Mouse (Mus musculus): ENCODE results near the gene Kcng4. TPM values are rescaled to one million over a fixed set of nuclear protein-coding genes. Genes with fewer than 3 reads are reported as not detected.
A peak's percentile ranks its signal among the peaks of the same experiment; 100 is the strongest.

The Kcng4 gene
- polyA plus RNA-seq, 1 experiment from 2014 or later, result 0.08 TPM

DNA sequence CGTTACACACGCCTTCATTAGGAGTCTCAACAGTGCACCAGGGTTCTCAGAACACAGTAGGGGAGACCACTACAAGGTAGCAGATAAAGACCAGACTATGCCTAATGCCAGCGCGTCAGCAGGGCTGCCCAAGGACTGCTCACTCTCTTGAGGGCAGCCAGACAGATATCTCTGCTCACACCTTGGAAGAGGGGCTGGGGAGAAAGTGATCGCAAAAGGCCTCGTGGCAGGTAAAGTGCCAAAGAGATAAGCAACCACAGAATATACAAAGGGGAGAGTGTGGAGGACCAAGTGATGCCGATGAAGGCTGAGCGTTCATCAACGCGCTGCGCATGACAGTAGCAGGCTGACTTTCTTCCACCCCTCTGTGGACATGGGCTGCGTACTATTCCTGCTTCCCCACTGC lies 31.1 kb downstream of the Kcng4 start:
- Histone ChIP-seq H3K36me3 (ENCODE audit: insufficient read depth, low read length) (peaks cover 17% of the 10 kb centered on the region), H3K27me3 (replicated peaks; ENCODE audit: insufficient read depth, low read length) (no peaks in the 10 kb centered on the region), H3K9ac (replicated peaks; ENCODE audit: low read depth) (peak overlapping the region; percentile 70), H3K9me3 (ENCODE audit: low read length) (no peaks in the 10 kb centered on the region), H3K4me3 (ENCODE audit: low read depth, low read length) (peak overlapping the region; percentile 73), H3K4me1 (ENCODE audit: insufficient read depth, low read depth, low read length) (peaks cover 6% of the 10 kb centered on the region; the same call in 1 of the 2 replicates), H3K27ac (ENCODE audit: low read length) (peak overlapping the region; percentile 73; the same call in 1 of the 2 replicates), H3K4me2 (replicated peaks; ENCODE audit: low read depth, low read length) (peak overlapping the region; percentile 76)
- WGBS, result 25% methylated on average over 12 of the region's 12 CpGs
- ATAC-seq (0 out of 2 replicates have a peak, but pooled peaks have one; percentile 37), DNase-seq (ENCODE audit: low spot score) (no peak)
- TF ChIP-seq EP300 (IDR thresholded peaks at IDR 0.05), result no peak

DNA sequence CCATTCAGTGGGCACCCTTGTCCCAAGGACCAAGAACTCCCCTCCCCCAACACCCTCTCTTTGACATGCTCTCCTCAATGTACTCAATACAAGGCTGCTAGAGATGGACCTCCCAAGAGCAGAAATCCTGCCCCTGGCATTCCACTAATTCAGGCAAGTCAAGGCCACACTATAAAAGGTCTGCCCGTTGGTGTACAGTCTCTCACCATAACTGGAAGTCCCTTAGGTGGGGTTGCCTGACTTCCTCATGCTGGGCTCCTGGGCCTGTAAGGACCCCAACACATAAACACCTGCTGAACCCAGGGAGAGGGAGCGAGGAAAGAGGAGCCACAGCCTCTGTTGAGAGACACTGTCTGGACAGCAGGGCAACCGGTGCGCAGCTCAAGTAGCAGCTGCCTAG lies 31.7 kb downstream of the Kcng4 start:
- Histone ChIP-seq H3K9ac (replicated peaks; ENCODE audit: low read depth) (peak overlapping the region; percentile 70; the same call in 1 of the 2 replicates), H3K27ac (ENCODE audit: low read length) (no peak overlapping the region), H3K27me3 (replicated peaks; ENCODE audit: insufficient read depth, low read length) (no peaks in the 10 kb centered on the region), H3K4me1 (ENCODE audit: insufficient read depth, low read depth, low read length) (peaks cover 6% of the 10 kb centered on the region; the same call in 1 of the 2 replicates), H3K9me3 (ENCODE audit: low read length) (no peaks in the 10 kb centered on the region), H3K4me3 (ENCODE audit: low read depth, low read length) (no peak overlapping the region), H3K4me2 (replicated peaks; ENCODE audit: low read depth, low read length) (no peak overlapping the region), H3K36me3 (ENCODE audit: insufficient read depth, low read length) (peaks cover 23% of the 10 kb centered on the region)
- no peak for ATAC-seq
- DNase-seq (ENCODE audit: low spot score), result no peak
- 93% methylated on average over 4 of the region's 4 CpGs for WGBS
- TF ChIP-seq CTCF (IDR thresholded peaks at IDR 0.05) (no peak), EP300 (IDR thresholded peaks at IDR 0.05) (no peak)

GRCm38 (mm10) chr8:119591456-119591855 lies 44.0 kb downstream of the Kcng4 start:
- Histone ChIP-seq H3K4me1 (ENCODE audit: insufficient read depth, low read depth, low read length) (no peaks in the 10 kb centered on the region), H3K36me3 (ENCODE audit: insufficient read depth, low read length) (no peaks in the 10 kb centered on the region), H3K4me3 (ENCODE audit: low read depth, low read length) (no peak overlapping the region), H3K27me3 (replicated peaks; ENCODE audit: insufficient read depth, low read length) (no peaks in the 10 kb centered on the region), H3K4me2 (replicated peaks; ENCODE audit: low read depth, low read length) (no peak overlapping the region), H3K9ac (replicated peaks; ENCODE audit: low read depth) (no peak overlapping the region), H3K9me3 (ENCODE audit: low read length) (no peaks in the 10 kb centered on the region), H3K27ac (ENCODE audit: low read length) (no peak overlapping the region)
- 87% methylated on average over 7 of the region's 7 CpGs for WGBS
- ATAC-seq (no peak), DNase-seq (ENCODE audit: low spot score) (no peak)
- TF ChIP-seq EP300 (IDR thresholded peaks at IDR 0.05) (no peak), CTCF (IDR thresholded peaks at IDR 0.05) (no peak)

DNA sequence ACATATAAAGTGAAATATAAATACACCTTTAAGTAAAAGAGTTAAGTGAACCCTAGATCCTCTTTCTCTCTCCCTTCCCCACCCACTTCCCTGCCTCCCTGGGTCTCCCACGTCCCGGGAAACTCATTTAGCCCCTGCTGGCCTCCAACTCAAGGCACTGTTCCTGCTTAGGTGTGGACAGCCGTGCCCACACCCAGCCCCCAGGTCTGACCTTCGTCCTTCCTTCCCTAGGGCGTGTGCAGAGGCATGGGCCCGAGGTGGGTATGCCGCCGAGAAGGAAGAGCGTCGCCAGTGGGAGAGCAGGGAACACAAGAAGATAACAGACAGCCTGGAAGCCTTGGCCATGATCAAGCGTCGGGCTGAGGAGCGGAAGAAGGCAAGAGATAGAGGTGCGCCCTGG lies 45.1 kb downstream of the Kcng4 start:
- Histone ChIP-seq H3K4me3 (ENCODE audit: low read depth, low read length) (no peak overlapping the region), H3K9me3 (ENCODE audit: low read length) (no peaks in the 10 kb centered on the region), H3K4me1 (ENCODE audit: insufficient read depth, low read depth, low read length) (no peaks in the 10 kb centered on the region), H3K36me3 (ENCODE audit: insufficient read depth, low read length) (no peaks in the 10 kb centered on the region), H3K27me3 (replicated peaks; ENCODE audit: insufficient read depth, low read length) (no peaks in the 10 kb centered on the region), H3K9ac (replicated peaks; ENCODE audit: low read depth) (no peak overlapping the region), H3K4me2 (replicated peaks; ENCODE audit: low read depth, low read length) (no peak overlapping the region), H3K27ac (ENCODE audit: low read length) (no peak overlapping the region)
- 65% methylated on average over 14 of the region's 14 CpGs for whole genome bisulfite sequencing
- TF ChIP-seq EP300 (IDR thresholded peaks at IDR 0.05) (no peak), CTCF (IDR thresholded peaks at IDR 0.05) (no peak)
- ATAC-seq (no peak), DNase-seq (ENCODE audit: low spot score) (no peak)

GRCm38 (mm10) chr8:119588844-119589243 lies 46.6 kb downstream of the Kcng4 start:
- Histone ChIP-seq H3K9ac (replicated peaks; ENCODE audit: low read depth) (no peak overlapping the region), H3K27me3 (replicated peaks; ENCODE audit: insufficient read depth, low read length) (no peaks in the 10 kb centered on the region), H3K9me3 (ENCODE audit: low read length) (no peaks in the 10 kb centered on the region), H3K4me2 (replicated peaks; ENCODE audit: low read depth, low read length) (no peak overlapping the region), H3K36me3 (ENCODE audit: insufficient read depth, low read length) (no peaks in the 10 kb centered on the region), H3K4me3 (ENCODE audit: low read depth, low read length) (no peak overlapping the region), H3K4me1 (ENCODE audit: insufficient read depth, low read depth, low read length) (no peaks in the 10 kb centered on the region), H3K27ac (ENCODE audit: low read length) (no peak overlapping the region)
- no peak for DNase-seq (ENCODE audit: low spot score)
- TF ChIP-seq CTCF (IDR thresholded peaks at IDR 0.05) (no peak), EP300 (IDR thresholded peaks at IDR 0.05) (no peak)
- 22% methylated on average over 10 of the region's 10 CpGs for WGBS
- no peak for ATAC-seq

DNA sequence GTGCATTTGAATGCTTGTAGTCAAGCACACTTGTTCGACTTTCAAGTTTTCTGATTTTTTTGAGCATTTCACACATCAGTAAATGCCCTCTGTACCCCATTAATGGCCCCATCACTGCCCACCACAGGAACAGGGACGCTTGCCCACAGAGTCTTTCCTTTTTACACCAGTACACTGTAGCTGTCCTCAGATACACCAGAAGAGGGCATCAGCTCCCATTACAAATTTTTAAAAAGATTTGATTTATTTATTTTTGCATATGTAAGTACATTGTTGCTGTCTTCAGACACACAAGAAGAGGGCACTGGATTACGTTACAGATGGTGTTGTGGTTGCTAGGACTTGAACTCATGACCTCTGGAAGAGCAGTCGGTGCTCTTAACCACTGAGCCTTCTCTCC lies 47.2 kb downstream of the Kcng4 start:
- Histone ChIP-seq H3K36me3 (ENCODE audit: insufficient read depth, low read length) (no peaks in the 10 kb centered on the region), H3K9me3 (ENCODE audit: low read length) (no peaks in the 10 kb centered on the region), H3K4me1 (ENCODE audit: insufficient read depth, low read depth, low read length) (no peaks in the 10 kb centered on the region), H3K27ac (ENCODE audit: low read length) (no peak overlapping the region), H3K4me2 (replicated peaks; ENCODE audit: low read depth, low read length) (no peak overlapping the region), H3K27me3 (replicated peaks; ENCODE audit: insufficient read depth, low read length) (no peaks in the 10 kb centered on the region), H3K9ac (replicated peaks; ENCODE audit: low read depth) (no peak overlapping the region), H3K4me3 (ENCODE audit: low read depth, low read length) (no peak overlapping the region)
- 56% methylated on average over 4 of the region's 4 CpGs for WGBS
- DNase-seq (ENCODE audit: low spot score), result no peak
- TF ChIP-seq EP300 (IDR thresholded peaks at IDR 0.05), result no peak
- TF ChIP-seq CTCF (IDR thresholded peaks at IDR 0.05), result no peak
- ATAC-seq, result no peak

DNA sequence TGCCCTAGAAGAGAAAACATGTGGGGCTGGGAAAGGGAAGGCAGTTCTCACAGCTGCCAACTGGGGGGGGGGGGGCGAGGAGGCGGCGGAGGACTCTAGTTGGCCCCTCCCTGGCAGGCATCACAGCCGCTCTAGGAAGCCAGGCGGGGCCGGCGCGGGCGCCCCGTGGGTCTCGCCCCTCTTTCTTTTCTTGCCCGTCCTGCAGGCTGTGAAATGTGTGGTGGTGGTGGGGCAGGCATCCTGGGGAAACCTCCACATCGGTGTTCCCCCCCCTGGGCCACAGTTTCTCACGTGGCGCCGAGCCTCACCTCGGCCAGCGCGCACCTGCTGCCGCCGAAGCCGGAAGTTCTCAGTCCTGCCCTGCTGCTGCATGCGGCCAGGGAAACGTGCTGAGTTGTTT lies 49.6 kb downstream of the Kcng4 start:
- no peak overlapping the region for H3K27ac ChIP-seq (ENCODE audit: low read length)
- DNase-seq (ENCODE audit: low spot score), result peak; percentile 57
- peak overlapping the region; percentile 32 for H3K4me3 ChIP-seq (ENCODE audit: low read depth, low read length)
- H3K9ac ChIP-seq (replicated peaks; ENCODE audit: low read depth), result no peak overlapping the region
- WGBS, result 10% methylated on average over 22 of the region's 24 CpGs
- H3K36me3 ChIP-seq (ENCODE audit: insufficient read depth, low read length), result no peaks in the 10 kb centered on the region
- H3K4me2 ChIP-seq (replicated peaks; ENCODE audit: low read depth, low read length), result peak overlapping the region; percentile 58
- TF ChIP-seq CTCF (IDR thresholded peaks at IDR 0.05) (no peak), EP300 (IDR thresholded peaks at IDR 0.05) (no peak)
- no peaks in the 10 kb centered on the region for H3K9me3 ChIP-seq (ENCODE audit: low read length)
- H3K4me1 ChIP-seq (ENCODE audit: insufficient read depth, low read depth, low read length), result no peaks in the 10 kb centered on the region
- peak; percentile 80 for ATAC-seq
- no peaks in the 10 kb centered on the region for H3K27me3 ChIP-seq (replicated peaks; ENCODE audit: insufficient read depth, low read length)
